Comparison of ENCODE assay signal across 24 mouse cellular contexts in the genomic region with DNA sequence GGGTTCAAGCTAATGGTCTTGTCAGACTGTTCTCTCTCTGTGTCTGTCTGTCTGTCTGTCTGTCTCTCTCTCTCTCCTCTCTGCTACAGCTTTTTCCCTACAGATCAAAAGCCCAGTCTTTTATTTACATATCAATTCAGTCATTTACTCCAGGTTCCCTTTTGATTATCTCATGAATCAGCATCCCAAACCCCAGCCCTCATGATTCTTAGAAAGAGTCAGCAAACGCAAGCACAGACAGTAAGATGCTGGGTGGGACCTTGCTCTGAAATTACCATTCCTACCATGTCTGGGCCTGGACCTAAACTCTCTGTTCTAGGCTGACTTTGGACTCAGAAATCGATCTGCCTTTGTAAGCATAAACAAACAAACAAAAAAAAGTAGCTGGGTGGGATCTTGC.
DNase-seq lines count a peak whose midpoint lies in the region; ATAC-seq lines count a peak whose summit lies in the region.
"Had no signal": no experiment of that assay in that cellular context is flagged by ENCODE, and none has a peak within 500 bp of the region (broad histone marks: within the 10 kb centered on the region; RNA-seq: fewer than 3 reads in every experiment).

No protein-coding gene starts in this region.

- no peak overlapping the region for H3K27ac ChIP-seq in intestine, embryonic 14.5 days (ENCODE audit: low read depth)
- no peak overlapping the region for H3K27ac ChIP-seq in intestine, embryonic 15.5 days
- H3K27ac ChIP-seq: embryonic facial prominence, embryonic 10.5 days; embryonic facial prominence, embryonic 12.5 days; forebrain, embryonic 13.5 days; forebrain, embryonic 15.5 days had no signal

- H3K4me1 ChIP-seq in intestine, embryonic 14.5 days (replicated peaks; ENCODE audit: control insufficient read depth, insufficient read depth, low read length) = no peaks in the 10 kb centered on the region
- no peaks in the 10 kb centered on the region for H3K4me1 ChIP-seq in intestine, embryonic 15.5 days (replicated peaks)
- H3K4me1 ChIP-seq: embryonic facial prominence, embryonic 10.5 days; embryonic facial prominence, embryonic 12.5 days; forebrain, embryonic 13.5 days; forebrain, embryonic 15.5 days had no signal

- H3K4me2 ChIP-seq in intestine, embryonic 14.5 days (ENCODE audit: low read length) = no peak overlapping the region
- no peak overlapping the region for H3K4me2 ChIP-seq in intestine, embryonic 15.5 days (replicated peaks)
- H3K4me2 ChIP-seq: embryonic facial prominence, embryonic 12.5 days; forebrain, embryonic 13.5 days; forebrain, embryonic 15.5 days had no signal

- no peaks in the 10 kb centered on the region for H3K9me3 ChIP-seq in intestine, embryonic 14.5 days (ENCODE audit: control insufficient read depth, low read length)
- no peaks in the 10 kb centered on the region for H3K9me3 ChIP-seq in intestine, embryonic 15.5 days
- H3K9me3 ChIP-seq: embryonic facial prominence, embryonic 10.5 days; forebrain, embryonic 15.5 days had no signal

- H3K4me3 ChIP-seq in intestine, embryonic 14.5 days (ENCODE audit: low read depth, low read length) = no peak overlapping the region
- H3K4me3 ChIP-seq in intestine, embryonic 15.5 days (replicated peaks) = no peak overlapping the region
- H3K4me3 ChIP-seq: embryonic facial prominence, embryonic 10.5 days; embryonic facial prominence, embryonic 12.5 days; forebrain, embryonic 13.5 days; forebrain, embryonic 15.5 days had no signal

- intact Hi-C loops in heart, postnatal 25 days (cut with DNase I) = no loop called here

- no peaks in the 10 kb centered on the region for H3K27me3 ChIP-seq in intestine, embryonic 14.5 days (replicated peaks; ENCODE audit: control insufficient read depth, insufficient read depth, low read length)
- H3K27me3 ChIP-seq in intestine, embryonic 15.5 days (replicated peaks) = no peaks in the 10 kb centered on the region
- H3K27me3 ChIP-seq: CH12.LX; embryonic facial prominence, embryonic 12.5 days; forebrain, embryonic 13.5 days; forebrain, embryonic 15.5 days had no signal

- H3K36me3 ChIP-seq in intestine, embryonic 14.5 days (ENCODE audit: control insufficient read depth, insufficient read depth, low read length) = no peaks in the 10 kb centered on the region
- no peaks in the 10 kb centered on the region for H3K36me3 ChIP-seq in intestine, embryonic 15.5 days
- H3K36me3 ChIP-seq: embryonic facial prominence, embryonic 10.5 days; embryonic facial prominence, embryonic 12.5 days; forebrain, embryonic 15.5 days; G1E had no signal

- H3K9ac ChIP-seq in intestine, embryonic 14.5 days (ENCODE audit: low read length) = no peak overlapping the region
- H3K9ac ChIP-seq in intestine, embryonic 15.5 days = no peak overlapping the region
- H3K9ac ChIP-seq: embryonic facial prominence, embryonic 12.5 days; forebrain, embryonic 13.5 days; forebrain, embryonic 15.5 days; forebrain, postnatal 0 days had no signal

- DNase-seq in intestine, embryonic 14.5 days (ENCODE audit: low spot score) = peak; percentile 16
- peak; percentile 15 for DNase-seq in R1 (ENCODE audit: low read depth, low spot score)
- DNase-seq in heart, postnatal 25 days (ENCODE audit: low spot score) = no peak
- no peak for DNase-seq in adrenal gland, adult 8-10 months
- DNase-seq: adrenal gland, postnatal 10 days; adrenal gland, postnatal 25 days; B cell, adult 2 months; cerebellum, adult 11 months; cerebellum, adult 18-20 months; cerebellum, adult 8-10 months; cerebellum, adult 9-11 months; cerebellum, postnatal 14 days; cerebellum, postnatal 36 days; forebrain, postnatal 0 days had no signal

- no peak for ATAC-seq in intestine, embryonic 14.5 days (replicated peaks; ENCODE audit: low FRiP score, low TSS enrichment, low read depth)
- no peak for ATAC-seq in intestine, embryonic 15.5 days
- ATAC-seq: activated CD4-positive, CD25-positive, alpha-beta regulatory T cell, adult 4 months; CD4-positive, CD25-positive, alpha-beta regulatory T cell, adult 4 months; forebrain, embryonic 13.5 days; forebrain, embryonic 15.5 days; forebrain, postnatal 0 days; Patski had no signal

- WGBS in intestine, embryonic 14.5 days = 65% methylated on average over 2 of the region's 2 CpGs
- 73% methylated on average over 2 of the region's 2 CpGs for WGBS in intestine, embryonic 15.5 days

Comparison
In these comparisons a context has a peak if more than half of its experiments do, and no peak if none do; other contexts are left out.
1. DNase-seq: peak in intestine, embryonic 14.5 days (single experiment) and R1 (single experiment); none in heart, postnatal 25 days (single experiment) and adrenal gland, adult 8-10 months (single experiment).